Mouse (Mus musculus): ENCODE results near the gene Olfr772. TPM values are rescaled to one million over a fixed set of nuclear protein-coding genes. Genes with fewer than 3 reads are reported as not detected.
"Not testable (repeated sequence)": the region's sequence is repeated elsewhere in the genome, so short reads cannot be mapped to it uniquely, and the experiment has no call there.

Gene Olfr772
- not detected in 2 replicates for polyA plus RNA-seq (2012; ENCODE audit: insufficient read depth, low replicate concordance)

GRCm38 (mm10) chr10:129177821-129178220, at the start of gene Olfr772:
TSS of gene Olfr772 (minus strand) at chr10:129177921.
- H3K4me3 ChIP-seq (replicated peaks); H3K4me1 ChIP-seq; H3K36me3 ChIP-seq (replicated peaks; ENCODE audit: low read length); H3K27me3 ChIP-seq (replicated peaks); H3K9me3 ChIP-seq: not testable (repeated sequence)

GRCm38 (mm10) chr10:129187319-129187718, 9.6 kb upstream of the Olfr772 start, which contains the start of gene Olfr773:
TSS of gene Olfr773 (minus strand) at chr10:129187419.
- H3K4me1 ChIP-seq; H3K36me3 ChIP-seq (replicated peaks; ENCODE audit: low read length): not testable (repeated sequence)

GRCm38 (mm10) chr10:129164651-129165050, 13.1 kb downstream of the Olfr772 start, which contains the start of gene Olfr771:
TSS of gene Olfr771 (minus strand) at chr10:129164751.
- H3K4me1 ChIP-seq, result no peaks in the 10 kb centered on the region
- no peaks in the 10 kb centered on the region for H3K9me3 ChIP-seq
- no peak within 1 kb of the TSS for H3K4me3 ChIP-seq (replicated peaks)
- H3K27me3 ChIP-seq (replicated peaks), result no peaks in the 10 kb centered on the region
- no peaks in the 10 kb centered on the region for H3K36me3 ChIP-seq (replicated peaks; ENCODE audit: low read length)
- TF ChIP-seq GATA1 (IDR thresholded peaks at IDR 0.05; ENCODE audit: borderline replicate concordance, low read length) (no peak), FLI1 (IDR thresholded peaks at IDR 0.05; ENCODE audit: low read length) (no peak)

More at GRCm38 (mm10) chr10:129187319-129187718, 9.6 kb upstream of the Olfr772 start, which contains the start of gene Olfr773:
- not testable (repeated sequence) for H3K4me3 ChIP-seq (replicated peaks); H3K27me3 ChIP-seq (replicated peaks); H3K9me3 ChIP-seq

- H3K27me3 ChIP-seq (replicated peaks), result no peaks in the 10 kb centered on the region
- TF ChIP-seq FLI1 (IDR thresholded peaks at IDR 0.05; ENCODE audit: low read length) (no peak), GATA1 (IDR thresholded peaks at IDR 0.05; ENCODE audit: borderline replicate concordance, low read length) (no peak)
These were observed 38.8 kb downstream of the Olfr772 start, which contains the start of gene Olfr770 for GRCm38 (mm10) chr10:129138898-129139297. TSS of gene Olfr770 (minus strand) at chr10:129138998.

More at GRCm38 (mm10) chr10:129138898-129139297, 38.8 kb downstream of the Olfr772 start, which contains the start of gene Olfr770:
- Histone ChIP-seq H3K4me1 (no peaks in the 10 kb centered on the region), H3K36me3 (replicated peaks; ENCODE audit: low read length) (no peaks in the 10 kb centered on the region), H3K4me3 (replicated peaks) (no peak within 1 kb of the TSS), H3K9me3 (no peaks in the 10 kb centered on the region)

Other genes starting within 250 kb of the Olfr772 start
- gene Itga7, start 244.1 kb downstream of the Olfr772 start, polyA plus RNA-seq (2012; ENCODE audit: insufficient read depth, low replicate concordance), result 1.1 and 1.9 TPM in 2 replicates
- gene Mettl7b, start 216.9 kb downstream of the Olfr772 start, polyA plus RNA-seq (2012; ENCODE audit: insufficient read depth, low replicate concordance), result not detected in 2 replicates
- gene Olfr9, start 188.5 kb downstream of the Olfr772 start, polyA plus RNA-seq (2012; ENCODE audit: insufficient read depth, low replicate concordance), result not detected in 2 replicates
- not detected in 2 replicates for gene Olfr763, start 167.1 kb downstream of the Olfr772 start, polyA plus RNA-seq (2012; ENCODE audit: insufficient read depth, low replicate concordance)
- not detected in 2 replicates for gene Olfr764-ps1, start 138.0 kb downstream of the Olfr772 start, polyA plus RNA-seq (2012; ENCODE audit: insufficient read depth, low replicate concordance)
- gene Olfr765, start 127.9 kb downstream of the Olfr772 start, polyA plus RNA-seq (2012; ENCODE audit: insufficient read depth, low replicate concordance), result not detected in 2 replicates
- gene Olfr766-ps1, start 108.9 kb downstream of the Olfr772 start, polyA plus RNA-seq (2012; ENCODE audit: insufficient read depth, low replicate concordance), result not detected in 2 replicates
- gene Olfr767, start 95.0 kb downstream of the Olfr772 start, polyA plus RNA-seq (2012; ENCODE audit: insufficient read depth, low replicate concordance), result not detected in 2 replicates
- 2.6 TPM in 1 of 2 replicates, not detected in the other for gene Olfr768, start 78.5 kb downstream of the Olfr772 start, polyA plus RNA-seq (2012; ENCODE audit: insufficient read depth, low replicate concordance)
- gene Olfr769, start 60.1 kb downstream of the Olfr772 start, polyA plus RNA-seq (2012; ENCODE audit: insufficient read depth, low replicate concordance), result not detected in 2 replicates
- not detected in 2 replicates for gene Olfr770, start 38.9 kb downstream of the Olfr772 start, polyA plus RNA-seq (2012; ENCODE audit: insufficient read depth, low replicate concordance)
- not detected in 2 replicates for gene Olfr771, start 13.2 kb downstream of the Olfr772 start, polyA plus RNA-seq (2012; ENCODE audit: insufficient read depth, low replicate concordance)
- not detected in 2 replicates for gene Olfr773, start 9.5 kb upstream of the Olfr772 start, polyA plus RNA-seq (2012; ENCODE audit: insufficient read depth, low replicate concordance)
- gene Olfr774, start 58.3 kb upstream of the Olfr772 start, polyA plus RNA-seq (2012; ENCODE audit: insufficient read depth, low replicate concordance), result not detected in 2 replicates
- not detected in 2 replicates for gene Olfr775, start 70.5 kb upstream of the Olfr772 start, polyA plus RNA-seq (2012; ENCODE audit: insufficient read depth, low replicate concordance)
- not detected in 2 replicates for gene Olfr776, start 81.2 kb upstream of the Olfr772 start, polyA plus RNA-seq (2012; ENCODE audit: insufficient read depth, low replicate concordance)
- not detected in 2 replicates for gene Olfr777, start 93.6 kb upstream of the Olfr772 start, polyA plus RNA-seq (2012; ENCODE audit: insufficient read depth, low replicate concordance)
- gene Olfr780, start 140.2 kb upstream of the Olfr772 start, polyA plus RNA-seq (2012; ENCODE audit: insufficient read depth, low replicate concordance), result not detected in 2 replicates
- not detected in 2 replicates for gene Olfr781, start 150.9 kb upstream of the Olfr772 start, polyA plus RNA-seq (2012; ENCODE audit: insufficient read depth, low replicate concordance)
- gene Olfr782, start 170.9 kb upstream of the Olfr772 start, polyA plus RNA-seq (2012; ENCODE audit: insufficient read depth, low replicate concordance), result not detected in 2 replicates
- gene Olfr784, start 206.2 kb upstream of the Olfr772 start, polyA plus RNA-seq (2012; ENCODE audit: insufficient read depth, low replicate concordance), result not detected in 2 replicates
- not detected in 2 replicates for gene Olfr785, start 227.5 kb upstream of the Olfr772 start, polyA plus RNA-seq (2012; ENCODE audit: insufficient read depth, low replicate concordance)
- not detected in 2 replicates for gene Olfr786, start 249.4 kb upstream of the Olfr772 start, polyA plus RNA-seq (2012; ENCODE audit: insufficient read depth, low replicate concordance)